Mouse (Mus musculus) sigmoid colon, adult 10 weeks (tissue): ENCODE measurements around the gene Olfr97. TPM values are rescaled to one million over a fixed set of nuclear protein-coding genes. Genes with fewer than 3 reads are reported as not detected.

Experiments
- polyA plus RNA-seq: library from polyadenylated mRNA; stranded (reverse); fragments of 350-450 nt; fragmentation: Illumina TruSeq; extraction: RNeasy Lipid Tissue Mini Kit (QIAGEN cat#74804); gene quantifications from one replicate; pipeline ENCODE4 v1.2.3, GENCODE M21; 2014; ENCODE audit warnings: low read depth, low replicate concordance

Gene Olfr97
- not detected for polyA plus RNA-seq

GRCm38 (mm10) chr17:37237230-37237629 is at the start of gene Olfr97:
Gene Olfr97 (minus strand): TSS chr17:37237330.

GRCm38 (mm10) chr17:37283360-37283759 is 46.2 kb upstream of the Olfr97 start, which contains the start of gene Olfr99:
Gene Olfr99 (minus strand): TSS chr17:37283460.

GRCm38 (mm10) chr17:37270058-37270701 is 33.0 kb upstream of the Olfr97 start, which contains the start of gene H2-M3:
Gene H2-M3 (plus strand): TSS chr17:37270220.

GRCm38 (mm10) chr17:37263626-37264025 is 26.5 kb upstream of the Olfr97 start, which contains the start of gene Olfr98:
Gene Olfr98 (minus strand): TSS chr17:37263749.

GRCm38 (mm10) chr17:37219846-37220245 is 17.3 kb downstream of the Olfr97 start, which contains the start of gene Olfr96:
Gene Olfr96 (plus strand): TSS chr17:37220146.

GRCm38 (mm10) chr17:37213018-37213417 is 24.1 kb downstream of the Olfr97 start, which contains the start of gene Olfr95:
Gene Olfr95 (minus strand): TSS chr17:37213118.

GRCm38 (mm10) chr17:37200894-37201293 is 36.2 kb downstream of the Olfr97 start, which contains the start of gene Olfr94:
Gene Olfr94 (minus strand): TSS chr17:37200994.

GRCm38 (mm10) chr17:37193656-37194055 is 43.5 kb downstream of the Olfr97 start, which contains the start of gene Ubd:
Gene Ubd (plus strand): TSS chr17:37193892.

Other genes starting within 250 kb of the Olfr97 start
- 0.28 TPM for gene H2-M5, start 247.8 kb downstream of the Olfr97 start, polyA plus RNA-seq
- 5.1 TPM for gene Zfp57, start 236.2 kb downstream of the Olfr97 start, polyA plus RNA-seq
- gene Mog, start 213.9 kb downstream of the Olfr97 start, polyA plus RNA-seq = not detected
- 42.1 TPM for gene Gabbr1, start 191.4 kb downstream of the Olfr97 start, polyA plus RNA-seq
- not detected for gene Olfr90, start 148.8 kb downstream of the Olfr97 start, polyA plus RNA-seq
- not detected for gene Olfr91, start 139.1 kb downstream of the Olfr97 start, polyA plus RNA-seq
- not detected for gene Olfr92, start 117.2 kb downstream of the Olfr97 start, polyA plus RNA-seq
- gene Olfr93, start 75.8 kb downstream of the Olfr97 start, polyA plus RNA-seq = not detected
- gene Ubd, start 43.4 kb downstream of the Olfr97 start, polyA plus RNA-seq = 12.9 TPM
- gene Olfr94, start 36.3 kb downstream of the Olfr97 start, polyA plus RNA-seq = not detected
- not detected for gene Olfr95, start 24.2 kb downstream of the Olfr97 start, polyA plus RNA-seq
- gene Olfr96, start 17.2 kb downstream of the Olfr97 start, polyA plus RNA-seq = not detected
- gene Olfr98, start 26.4 kb upstream of the Olfr97 start, polyA plus RNA-seq = not detected
- gene H2-M3, start 32.9 kb upstream of the Olfr97 start, polyA plus RNA-seq = 3.1 TPM
- not detected for gene Olfr99, start 46.1 kb upstream of the Olfr97 start, polyA plus RNA-seq
- gene Olfr101, start 67.0 kb upstream of the Olfr97 start, polyA plus RNA-seq = not detected
- gene Olfr102, start 79.7 kb upstream of the Olfr97 start, polyA plus RNA-seq = not detected
- not detected for gene Olfr103, start 102.4 kb upstream of the Olfr97 start, polyA plus RNA-seq
- not detected for gene Olfr104-ps, start 122.3 kb upstream of the Olfr97 start, polyA plus RNA-seq
- not detected for gene Olfr105-ps, start 141.7 kb upstream of the Olfr97 start, polyA plus RNA-seq
- gene Olfr106-ps, start 153.1 kb upstream of the Olfr97 start, polyA plus RNA-seq = not detected
- gene Olfr107, start 161.9 kb upstream of the Olfr97 start, polyA plus RNA-seq = not detected
- not detected for gene Olfr108, start 208.2 kb upstream of the Olfr97 start, polyA plus RNA-seq
- gene Olfr109, start 221.6 kb upstream of the Olfr97 start, polyA plus RNA-seq = not detected
- gene H2-M2, start 246.2 kb upstream of the Olfr97 start, polyA plus RNA-seq = 3.1 TPM